Mouse (Mus musculus): ENCODE measurements around the gene Slc24a2.

Slc24a2 gene

GRCm38 (mm10) chr4:87229960-87230551 is at the start of gene Slc24a2:
Gene Slc24a2 (minus strand): TSS chr4:87230477.
- peak; percentile 70 for DNase-seq (ENCODE audit: low read depth, low spot score)

- no peak for DNase-seq (ENCODE audit: low read depth, low spot score)
Observed at GRCm38 (mm10) chr4:87274825-87275224, 44.5 kb upstream of the Slc24a2 start.

GRCm38 (mm10) chr4:87274276-87274675 is 44.0 kb upstream of the Slc24a2 start:
- no peak for DNase-seq (ENCODE audit: low read depth, low spot score)

- DNase-seq (ENCODE audit: low read depth, low spot score), result no peak
Observed at GRCm38 (mm10) chr4:87273476-87273875, 43.2 kb upstream of the Slc24a2 start.

GRCm38 (mm10) chr4:87229224-87229959 is 885 bp downstream of the Slc24a2 start:
- peak; percentile 4 for DNase-seq (ENCODE audit: low read depth, low spot score)

- DNase-seq (ENCODE audit: low read depth, low spot score), result peak; percentile 62
Observed at GRCm38 (mm10) chr4:87221586-87221985, 8.7 kb downstream of the Slc24a2 start.

GRCm38 (mm10) chr4:87218196-87218595 is 12.1 kb downstream of the Slc24a2 start:
- DNase-seq (ENCODE audit: low read depth, low spot score), result no peak

DNA sequence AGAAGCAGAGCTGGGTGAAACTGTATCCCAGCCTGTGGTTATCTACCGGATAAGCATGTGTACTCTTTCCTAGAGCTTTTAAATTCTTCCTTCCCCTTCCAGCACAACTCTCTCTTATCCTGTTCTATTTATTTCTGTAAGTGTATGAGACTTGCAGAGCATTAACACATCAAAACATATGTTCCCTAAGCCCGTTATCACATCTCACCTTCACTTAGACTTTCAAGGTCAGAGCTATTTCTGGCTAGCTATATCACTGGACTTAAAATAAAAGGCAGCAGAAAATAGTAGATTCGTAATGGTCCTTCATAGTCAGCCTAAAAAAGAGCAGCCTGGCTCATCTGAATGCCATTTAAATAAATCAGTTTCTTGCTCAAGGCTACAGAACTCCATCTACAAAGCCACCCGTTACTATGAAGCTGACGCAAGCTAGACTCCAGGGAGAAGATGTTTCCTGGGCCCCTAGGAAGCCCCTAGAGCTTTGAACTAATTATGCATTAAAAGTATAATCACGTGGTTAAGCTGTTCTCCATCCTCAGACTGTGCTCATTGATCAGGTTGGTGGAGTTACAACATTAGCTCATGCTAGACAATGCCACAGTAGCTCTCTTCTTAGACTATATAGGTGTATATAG is 18.8 kb downstream of the Slc24a2 start:
- no peak for DNase-seq (ENCODE audit: low read depth, low spot score)

DNA sequence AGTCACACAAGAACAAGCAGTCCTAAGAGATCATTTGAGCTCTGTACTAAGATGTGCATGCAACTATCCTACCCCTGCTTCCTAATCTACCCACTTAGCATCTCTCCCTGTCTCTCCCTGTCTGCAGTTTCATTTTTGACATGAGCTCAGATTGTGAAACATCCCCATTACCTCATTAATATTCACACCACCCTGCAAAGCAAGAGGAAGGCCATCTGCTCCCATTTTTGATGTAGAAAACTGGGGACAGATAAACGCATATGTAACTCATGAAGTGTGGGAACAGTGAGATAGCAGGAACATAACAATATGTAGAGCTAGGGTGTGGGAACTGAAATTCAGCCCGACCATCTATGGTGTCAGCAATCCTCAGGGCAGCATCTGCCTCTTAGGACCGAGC is 19.7 kb downstream of the Slc24a2 start:
- DNase-seq (ENCODE audit: low read depth, low spot score), result no peak

DNA sequence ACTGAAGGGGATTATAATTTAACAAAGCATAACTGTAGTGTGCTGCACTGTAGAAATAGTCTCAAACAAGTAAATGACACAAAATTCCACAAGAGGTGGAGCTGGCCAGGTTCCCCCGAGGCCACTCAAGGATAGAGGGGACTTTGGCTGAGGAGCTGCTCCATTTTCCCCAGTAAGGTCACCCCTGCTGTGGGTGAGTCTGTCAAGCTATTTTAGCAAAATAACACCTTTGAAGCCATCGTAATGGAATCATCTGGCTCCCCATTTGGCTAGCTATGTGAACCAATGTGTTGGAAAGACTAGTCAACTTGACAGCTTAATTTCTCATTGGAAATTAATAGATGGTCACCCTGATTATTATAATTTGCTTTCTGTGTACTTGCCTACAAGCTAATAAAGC is 28.2 kb downstream of the Slc24a2 start:
- DNase-seq (ENCODE audit: low read depth, low spot score), result no peak

- no peak for DNase-seq (ENCODE audit: low read depth, low spot score)
Observed at GRCm38 (mm10) chr4:87201229-87201628, 29.0 kb downstream of the Slc24a2 start.

DNA sequence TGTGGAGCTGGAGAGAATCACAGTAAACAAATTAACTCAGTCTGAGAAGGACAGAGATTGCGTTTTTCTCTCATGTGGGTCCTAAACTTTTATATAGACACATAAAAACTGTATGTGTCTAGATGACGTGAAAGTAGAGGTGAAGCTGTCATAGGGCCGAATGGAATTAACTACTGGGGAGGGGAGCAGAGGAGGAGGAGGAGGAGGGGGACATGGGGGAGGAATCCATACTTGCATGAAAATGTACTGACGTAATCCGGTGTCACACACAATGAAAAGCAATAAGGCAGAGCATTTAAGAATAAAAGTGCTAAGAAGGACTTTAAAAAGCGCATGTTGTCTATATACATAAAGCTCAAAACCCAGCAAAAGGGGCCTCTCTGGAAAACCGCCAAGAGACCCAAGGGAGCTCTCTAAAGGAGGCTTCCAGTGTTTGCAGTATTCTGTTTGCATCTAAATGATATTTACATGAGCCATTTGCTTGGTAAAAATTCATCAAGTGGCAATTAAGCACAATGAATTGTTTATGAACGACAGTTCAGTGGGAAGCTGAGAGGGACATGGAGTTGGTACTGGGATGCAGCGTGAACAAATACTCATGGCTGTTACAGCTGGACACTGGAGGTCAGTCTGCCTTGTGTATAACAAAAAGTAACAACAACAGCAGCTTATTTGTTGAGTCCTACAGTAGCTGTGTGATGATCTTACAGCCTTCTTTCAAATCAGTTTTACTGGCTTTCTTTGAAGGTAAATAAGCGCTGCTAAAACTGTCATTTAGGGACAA is 45.9 kb downstream of the Slc24a2 start:
- no peak for DNase-seq (ENCODE audit: low read depth, low spot score)

GRCm38 (mm10) chr4:87177116-87177515 is 53.2 kb downstream of the Slc24a2 start:
- no peak for DNase-seq (ENCODE audit: low read depth, low spot score)

- no peak for DNase-seq (ENCODE audit: low read depth, low spot score)
Observed at GRCm38 (mm10) chr4:87163945-87164344, 66.3 kb downstream of the Slc24a2 start.

DNA sequence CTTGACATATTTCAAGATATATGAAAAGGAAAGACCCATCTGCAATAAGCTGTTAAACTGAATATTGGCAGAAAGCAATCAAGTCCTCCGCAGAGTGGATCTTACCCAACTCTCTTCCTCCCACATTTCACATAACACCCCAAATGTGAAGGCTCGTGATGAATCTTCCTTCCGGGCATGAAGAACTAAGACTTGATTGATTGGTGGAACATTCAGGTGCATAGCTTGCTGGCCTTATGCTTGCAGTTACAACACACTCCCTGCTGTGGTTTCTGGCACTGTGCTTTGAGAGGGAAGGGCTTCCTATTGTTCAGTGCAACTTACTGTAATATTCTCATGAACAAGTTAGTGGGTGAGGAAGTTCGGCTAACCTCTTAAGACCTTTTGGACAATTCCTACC is 72.2 kb downstream of the Slc24a2 start:
- DNase-seq (ENCODE audit: low read depth, low spot score), result no peak

GRCm38 (mm10) chr4:87151990-87152389 is 78.3 kb downstream of the Slc24a2 start:
- DNase-seq (ENCODE audit: low read depth, low spot score), result no peak

GRCm38 (mm10) chr4:87149584-87149983 is 80.7 kb downstream of the Slc24a2 start:
- no peak for DNase-seq (ENCODE audit: low read depth, low spot score)

DNA sequence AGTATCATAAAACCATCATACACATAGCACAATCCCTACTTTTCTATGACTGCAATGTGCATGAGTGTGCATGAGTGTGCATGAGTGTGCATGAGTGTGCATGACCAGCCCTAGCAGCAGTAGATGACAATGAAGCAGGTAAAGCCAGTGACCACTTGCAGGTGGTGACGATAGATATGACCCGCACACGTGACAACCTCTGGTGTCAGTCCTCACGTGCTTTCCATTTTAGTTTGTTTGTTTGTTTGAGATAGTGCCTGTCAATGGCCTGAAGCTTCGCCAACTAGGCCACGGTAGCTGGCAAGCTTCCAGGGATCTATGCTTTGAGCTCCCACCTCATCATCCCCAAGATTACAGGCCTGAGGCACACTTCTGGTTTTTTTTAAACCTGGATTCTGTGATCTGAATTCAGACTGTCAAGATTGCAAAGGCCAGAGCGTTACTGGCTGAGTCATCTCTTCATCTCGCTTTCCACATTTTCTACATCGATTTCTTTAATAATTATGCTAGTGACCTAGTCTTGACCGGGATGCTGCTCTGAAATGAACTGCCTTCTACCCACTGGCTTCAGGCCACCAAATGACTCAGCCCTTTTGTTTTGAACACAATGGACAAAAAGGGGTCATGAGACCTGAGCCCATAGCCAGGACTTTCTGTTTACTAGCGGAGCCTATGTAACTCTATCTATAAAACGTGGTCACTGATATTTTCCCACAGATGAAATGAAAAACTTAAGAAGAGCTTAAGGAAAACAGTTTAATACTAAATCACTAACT is 88.5 kb downstream of the Slc24a2 start:
- no peak for DNase-seq (ENCODE audit: low read depth, low spot score)

GRCm38 (mm10) chr4:87140901-87141300 is 89.4 kb downstream of the Slc24a2 start:
- no peak for DNase-seq (ENCODE audit: low read depth, low spot score)

GRCm38 (mm10) chr4:87132525-87132924 is 97.8 kb downstream of the Slc24a2 start:
- DNase-seq (ENCODE audit: low read depth, low spot score), result no peak

DNA sequence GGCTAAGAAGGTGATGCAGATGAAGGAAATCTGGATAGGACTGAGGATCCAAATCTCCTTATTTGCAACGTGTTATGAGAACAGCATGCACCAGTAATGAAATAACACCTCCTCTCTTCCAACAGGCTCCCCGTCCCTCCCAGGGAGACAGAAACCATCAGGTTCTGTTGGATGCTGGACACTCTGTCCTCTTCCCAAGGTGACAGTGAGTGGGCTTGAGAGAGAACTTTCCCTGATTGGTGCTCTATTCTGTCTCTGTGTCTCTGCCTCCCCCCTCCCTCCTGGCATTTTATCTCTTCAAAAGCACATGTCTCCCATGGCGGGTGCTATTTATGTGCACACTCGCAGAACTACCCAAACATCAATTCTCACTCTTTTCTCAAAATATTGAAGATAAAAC is 103.5 kb downstream of the Slc24a2 start:
- DNase-seq (ENCODE audit: low read depth, low spot score), result no peak

Data from forelimb bud, embryonic 11.5 days (tissue).